Mouse (Mus musculus) MEL (cell line): Measurements from ENCODE around the gene Cmss1. TPM values are rescaled to one million over a fixed set of nuclear protein-coding genes. Genes with fewer than 3 reads are reported as not detected.

ENCODE experiments used
- DNase-seq: peaks from one replicate; pipeline ENCODE4 v3.0.0; 2011; ENCODE audit warnings: low read depth, low spot score
- H3K27ac ChIP-seq: 2 replicates; pipeline ENCODE4 v1.5.1; 2012; ENCODE audit warnings: low read depth, mild to moderate bottlenecking, control low read depth, low read length, moderate library complexity; ENCODE audit not compliant: control insufficient read depth
- H3K27me3 ChIP-seq, 2 experiments: fragments of 150-350 bp in 1 of 2; sonication (generic) in 1 of 2; 2 replicates each; pipeline ENCODE4 v1.6.1; 2012; ENCODE audit warnings: low read length in 2 of 2, mild to moderate bottlenecking in 2 of 2, improper control_type of control experiment in 1 of 2, moderate library complexity in 1 of 2; ENCODE audit not compliant: insufficient read depth in 2 of 2, control insufficient read depth in 1 of 2
- H3K36me3 ChIP-seq, 2 experiments: 2 replicates each; pipeline ENCODE4 v1.6.1; 2012 to 2014; ENCODE audit warnings: low read length in 2 of 2, improper control_type of control experiment in 1 of 2, inconsistent platforms in 1 of 2, mild to moderate bottlenecking in 1 of 2; ENCODE audit not compliant: insufficient read depth in 2 of 2, control insufficient read depth in 1 of 2
- H3K4me1 ChIP-seq, 2 experiments: fragments of 150-350 bp in 1 of 2; sonication (generic) in 1 of 2; 2 replicates each; pipeline ENCODE4 v1.6.1; 2012; ENCODE audit warnings: low read length in 2 of 2, improper control_type of control experiment in 1 of 2, mild to moderate bottlenecking in 1 of 2; ENCODE audit not compliant: insufficient read depth in 2 of 2, control insufficient read depth in 1 of 2
- H3K4me3 ChIP-seq, 2 experiments: fragments of 150-350 bp in 1 of 2; sonication (generic) in 1 of 2; 2 replicates each; pipeline ENCODE4 v1.5.1; 2012; ENCODE audit warnings: low read depth in 2 of 2, low read length in 2 of 2, mild to moderate bottlenecking in 2 of 2, moderate library complexity in 2 of 2, control low read depth in 1 of 2, improper control_type of control experiment in 1 of 2; ENCODE audit not compliant: control insufficient read depth in 1 of 2, insufficient read depth in 1 of 2
- H3K79me2 ChIP-seq: 2 replicates; pipeline ENCODE4 v1.6.1; 2012; ENCODE audit warnings: mild to moderate bottlenecking, low read length, moderate library complexity; ENCODE audit not compliant: control insufficient read depth, poor library complexity, insufficient read depth
- H3K9ac ChIP-seq: 2 replicates; pipeline ENCODE4 v1.6.1; 2012; ENCODE audit warnings: low read depth, mild to moderate bottlenecking, control low read depth, low read length, moderate library complexity; ENCODE audit not compliant: control insufficient read depth, poor library complexity, severe bottlenecking
- H3K9me3 ChIP-seq: fragments of 150-350 bp; sonication (generic); replicated peaks from 2 replicates; pipeline ENCODE4 v1.6.1; 2012; ENCODE audit warnings: mild to moderate bottlenecking, low read length, improper control_type of control experiment, moderate library complexity; ENCODE audit not compliant: insufficient read depth
- BHLHE40 ChIP-seq: IDR thresholded peaks from 2 replicates; pipeline ENCODE4 v1.6.1; 2012; ENCODE audit warnings: low read depth, mild to moderate bottlenecking, inconsistent platforms, low read length, improper control_type of control experiment, borderline replicate concordance
- CHD1 ChIP-seq: IDR thresholded peaks from 2 replicates; pipeline ENCODE4 v1.6.1; 2012; ENCODE audit warnings: low read depth, mild to moderate bottlenecking, inconsistent platforms, low read length, improper control_type of control experiment
- CTCF ChIP-seq, 3 experiments: IDR thresholded peaks in 2 of 3; conservative IDR thresholded peaks in 1 of 3; 2 replicates each; pipeline ENCODE4 v1.5.1; 2011 to 2012; ENCODE audit warnings: low read length in 3 of 3, low read depth in 2 of 3, mild to moderate bottlenecking in 2 of 3, improper control_type of control experiment in 1 of 3, inconsistent platforms in 1 of 3, mixed read lengths in 1 of 3, moderate library complexity in 1 of 3; ENCODE audit not compliant: control insufficient read depth in 1 of 3, insufficient read depth in 1 of 3, poor library complexity in 1 of 3, severe bottlenecking in 1 of 3
- E2F4 ChIP-seq: IDR thresholded peaks from 2 replicates; pipeline ENCODE4 v1.6.1; 2011; ENCODE audit warnings: low read depth, low read length, improper control_type of control experiment, borderline replicate concordance
- ELF1 ChIP-seq: IDR thresholded peaks from 2 replicates; pipeline ENCODE4 v1.6.1; 2014; ENCODE audit warnings: low read depth, mild to moderate bottlenecking, inconsistent platforms, low read length, improper control_type of control experiment, moderate library complexity
- ETS1 ChIP-seq: IDR thresholded peaks from 2 replicates; pipeline ENCODE4 v1.6.1; 2012; ENCODE audit warnings: low read depth, mild to moderate bottlenecking, inconsistent platforms, low read length, improper control_type of control experiment, moderate library complexity
- GABPA ChIP-seq: IDR thresholded peaks from 2 replicates; pipeline ENCODE4 v1.6.1; 2012; ENCODE audit warnings: low read depth, mild to moderate bottlenecking, inconsistent platforms, low read length, improper control_type of control experiment, moderate library complexity
- GATA1 ChIP-seq: IDR thresholded peaks from 2 replicates; pipeline ENCODE4 v1.6.1; 2011; ENCODE audit warnings: low read depth, low read length, improper control_type of control experiment
- JUND ChIP-seq: IDR thresholded peaks from 2 replicates; pipeline ENCODE4 v1.6.1; 2011; ENCODE audit warnings: low read depth, mild to moderate bottlenecking, improper control_type of control experiment, low read length
- KAT2A ChIP-seq: conservative IDR thresholded peaks from 2 replicates; pipeline ENCODE4 v1.6.1; 2012; ENCODE audit warnings: low read depth, low read length, improper control_type of control experiment, inconsistent platforms
- MAZ ChIP-seq: IDR thresholded peaks from 2 replicates; pipeline ENCODE4 v1.6.1; 2012; ENCODE audit warnings: low read depth, mild to moderate bottlenecking, inconsistent platforms, low read length, improper control_type of control experiment
- MEF2A ChIP-seq: IDR thresholded peaks from 2 replicates; pipeline ENCODE4 v1.6.1; 2014; ENCODE audit warnings: low read depth, mild to moderate bottlenecking, inconsistent platforms, low read length, improper control_type of control experiment; ENCODE audit not compliant: poor library complexity, insufficient replicate concordance, severe bottlenecking; ENCODE audit errors: extremely low read depth
- MXI1 ChIP-seq: IDR thresholded peaks from 2 replicates; pipeline ENCODE4 v1.6.1; 2011; ENCODE audit warnings: mild to moderate bottlenecking, low read depth, low read length, improper control_type of control experiment
- MYB ChIP-seq: IDR thresholded peaks from 2 replicates; pipeline ENCODE4 v1.6.1; 2011; ENCODE audit warnings: mild to moderate bottlenecking, low read depth, low read length, improper control_type of control experiment
- MYC ChIP-seq: IDR thresholded peaks from 2 replicates; pipeline ENCODE4 v1.6.1; 2011; ENCODE audit warnings: low read depth, mild to moderate bottlenecking, low read length, improper control_type of control experiment, moderate library complexity
- NELFE ChIP-seq: IDR thresholded peaks from 2 replicates; pipeline ENCODE4 v1.6.1; 2011; ENCODE audit warnings: low read depth, low read length, improper control_type of control experiment
- NRF1 ChIP-seq: IDR thresholded peaks from 2 replicates; pipeline ENCODE4 v1.6.1; 2014; ENCODE audit warnings: low read depth, mild to moderate bottlenecking, inconsistent platforms, low read length, improper control_type of control experiment, moderate library complexity; ENCODE audit not compliant: poor library complexity, insufficient read depth, severe bottlenecking
- POLR2AphosphoS2 ChIP-seq: IDR thresholded peaks from 2 replicates; pipeline ENCODE4 v1.6.1; 2011; ENCODE audit warnings: low read length, improper control_type of control experiment
- SMC3 ChIP-seq: IDR thresholded peaks from 2 replicates; pipeline ENCODE4 v1.6.1; 2011; ENCODE audit warnings: low read depth, low read length, improper control_type of control experiment
- TAL1 ChIP-seq: IDR thresholded peaks from 2 replicates; pipeline ENCODE4 v1.6.1; 2012; ENCODE audit warnings: mild to moderate bottlenecking, inconsistent platforms, low read length, moderate library complexity, mixed read lengths
- UBTF ChIP-seq: IDR thresholded peaks from 2 replicates; pipeline ENCODE4 v1.6.1; 2012; ENCODE audit warnings: low read depth, mild to moderate bottlenecking, inconsistent platforms, low read length, improper control_type of control experiment, moderate library complexity, borderline replicate concordance; ENCODE audit not compliant: insufficient read depth
- USF1 ChIP-seq: IDR thresholded peaks from 2 replicates; pipeline ENCODE4 v1.6.1; 2014; ENCODE audit warnings: low read depth, mild to moderate bottlenecking, inconsistent platforms, low read length, improper control_type of control experiment, moderate library complexity
- ZKSCAN1 ChIP-seq: IDR thresholded peaks from 2 replicates; pipeline ENCODE4 v1.6.1; 2012; ENCODE audit warnings: low read depth, mild to moderate bottlenecking, inconsistent platforms, low read length, improper control_type of control experiment, moderate library complexity
- ZMIZ1 ChIP-seq: IDR thresholded peaks from 2 replicates; pipeline ENCODE4 v1.6.1; 2012; ENCODE audit warnings: low read depth, mild to moderate bottlenecking, inconsistent platforms, low read length, improper control_type of control experiment, moderate library complexity
- polyA plus RNA-seq, 2 experiments: library from polyadenylated mRNA; stranded (reverse) in 1 of 2; unstranded in 1 of 2; fragments of >175 nt in 1 of 2; fragments of >200 nt in 1 of 2; gene quantifications; 2 replicates each; pipeline versions ENCODE4 v1.2.1 to v1.2.4; 2012; ENCODE audit warnings: low replicate concordance in 2 of 2, low read depth in 1 of 2; ENCODE audit not compliant: insufficient read length in 2 of 2, insufficient read depth in 1 of 2, missing spikeins in 1 of 2
- total RNA-seq: library from RNA; depleted of rRNA; stranded (reverse); fragments of 300-350 nt; gene quantifications from 2 replicates; pipeline ENCODE4 v1.2.3, GENCODE M21; 2012

Cmss1 gene
- total and polyA plus RNA-seq, 3 experiments = 80.9 to 94.7 TPM; not detected in 1

- TF ChIP-seq MXI1 = no peak
- TF ChIP-seq JUND = no peak
- no peak for TF ChIP-seq CTCF (IDR thresholded peaks at IDR 0.05 in 2 of 3, conservative IDR thresholded peaks at IDR 0.05 in 1 of 3; ENCODE audit: control insufficient read depth in 1 of 3, insufficient read depth in 1 of 3, low read depth in 2 of 3, low read length in 3 of 3, poor library complexity in 1 of 3, severe bottlenecking in 1 of 3)
- TF ChIP-seq MEF2A = no peak
- no peak for TF ChIP-seq UBTF
- TF ChIP-seq GABPA = no peak
- TF ChIP-seq SMC3 = no peak
- no peak for TF ChIP-seq ZKSCAN1
- TF ChIP-seq KAT2A = no peak
- no peak for TF ChIP-seq MAZ
- TF ChIP-seq MYB = 0 out of 2 replicates have a peak, but pooled peaks have one; percentile 20
- no peak for TF ChIP-seq NRF1
- no peak for TF ChIP-seq BHLHE40
- TF ChIP-seq E2F4 = no peak
- no peak for TF ChIP-seq CHD1
- no peak for TF ChIP-seq ELF1
- no peak for TF ChIP-seq USF1
- TF ChIP-seq TAL1 = no peak
- no peak for TF ChIP-seq NELFE
These were observed 21.5 kb downstream of the Cmss1 start (continued) for GRCm38 (mm10) chr16:57585201-57585600.

GRCm38 (mm10) chr16:57582008-57582407 lies 24.7 kb downstream of the Cmss1 start:
- TF ChIP-seq GATA1 (no peak), ETS1 (no peak), POLR2AphosphoS2 (no peak), CTCF (IDR thresholded peaks at IDR 0.05 in 2 of 3, conservative IDR thresholded peaks at IDR 0.05 in 1 of 3; ENCODE audit: control insufficient read depth in 1 of 3, insufficient read depth in 1 of 3, low read depth in 2 of 3, low read length in 3 of 3, poor library complexity in 1 of 3, severe bottlenecking in 1 of 3) (no peak), JUND (no peak), NRF1 (no peak), ZMIZ1 (no peak), TAL1 (no peak), MYC (no peak)
- no peak overlapping the region for H3K27ac ChIP-seq
- peaks cover 9 to 12% of the 10 kb centered on the region in 2 experiments; a peak in 3 of 4 replicates for H3K4me1 ChIP-seq

More at GRCm38 (mm10) chr16:57582008-57582407, 24.7 kb downstream of the Cmss1 start:
- Histone ChIP-seq H3K27me3 (no peaks in the 10 kb centered on the region), H3K36me3 (peaks cover 0 to 13% of the 10 kb centered on the region in 2 experiments; a peak in 2 of 4 replicates), H3K9me3 (no peaks in the 10 kb centered on the region), H3K79me2 (peaks cover 23% of the 10 kb centered on the region), H3K9ac (no peak overlapping the region), H3K4me3 (no peak overlapping the region)
- DNase-seq = no peak
